Mouse (Mus musculus): ENCODE data around the gene Senp6. TPM values are rescaled to one million over a fixed set of nuclear protein-coding genes. Genes with fewer than 3 reads are reported as not detected.
A peak's percentile ranks its signal among the peaks of the same experiment; 100 is the strongest.
"Not testable (repeated sequence)": the region's sequence is repeated elsewhere in the genome, so short reads cannot be mapped to it uniquely, and the experiment has no call there.

The Senp6 gene
- polyA plus RNA-seq (2012; rRNA removed) (7.6 and 15.2 TPM in 2 replicates), polyA plus RNA-seq (2014; fragmentation: Nextera tagmentation; extraction: Ambion mirVana) (14.6 and 17.1 TPM in 2 replicates)

GRCm38 (mm10) chr9:80066367-80067220 is at the start of gene Senp6:
TSS of gene Senp6 (plus strand) at chr9:80066903.
- H3K27me3 ChIP-seq (ENCODE audit: control insufficient read depth, insufficient read depth, low read length): no peaks in the 10 kb centered on the region
- TF ChIP-seq CTCF (IDR thresholded peaks at IDR 0.05; ENCODE audit: low read depth) (no peak), EP300 (IDR thresholded peaks at IDR 0.05; ENCODE audit: low read depth) (no peak)
- peak within 1 kb of the TSS; percentile 91 for H3K9ac ChIP-seq (replicated peaks)
- peaks cover 7 to 10% of the 10 kb centered on the region in 2 experiments for H3K4me1 ChIP-seq (replicated peaks; ENCODE audit: control insufficient read depth in 2 of 2, insufficient read depth in 2 of 2, low read length in 1 of 2)
- H3K4me2 ChIP-seq (ENCODE audit: low read depth): peak within 1 kb of the TSS; percentile 84
- H3K36me3 ChIP-seq (replicated peaks; ENCODE audit: control insufficient read depth, insufficient read depth, low read depth): no peaks in the 10 kb centered on the region
- peak within 1 kb of the TSS; percentile 79 to 98 for H3K4me3 ChIP-seq (ENCODE audit: insufficient read depth in 1 of 2, low read depth in 2 of 2, low read length in 2 of 2)
- peak within 1 kb of the TSS; percentile 56 for H3K27ac ChIP-seq
- ATAC-seq (ENCODE audit: insufficient read depth) (peak; percentile 81), DNase-seq (ENCODE audit: low read depth in 3 of 3, low spot score in 3 of 3) (peak; percentile 43 to 56 (median 47))
- under 1% methylated on average over 62 of the region's 74 CpGs for WGBS (ENCODE audit: insufficient replicate concordance)
- no peaks in the 10 kb centered on the region for H3K9me3 ChIP-seq (ENCODE audit: control insufficient read depth, low read length)

GRCm38 (mm10) chr9:80020429-80020828 is 46.3 kb upstream of the Senp6 start:
- ATAC-seq (ENCODE audit: insufficient read depth) (no peak), DNase-seq (ENCODE audit: low read depth in 3 of 3, low spot score in 3 of 3) (no peak)
- H3K9ac ChIP-seq (replicated peaks): no peak overlapping the region
- H3K36me3 ChIP-seq (replicated peaks; ENCODE audit: control insufficient read depth, insufficient read depth, low read depth): no peaks in the 10 kb centered on the region
- H3K27me3 ChIP-seq (ENCODE audit: control insufficient read depth, insufficient read depth, low read length): no peaks in the 10 kb centered on the region
- no peaks in the 10 kb centered on the region for H3K4me1 ChIP-seq (replicated peaks; ENCODE audit: control insufficient read depth in 2 of 2, insufficient read depth in 2 of 2, low read length in 1 of 2)
- H3K4me2 ChIP-seq (ENCODE audit: low read depth): no peak overlapping the region
- no peak overlapping the region for H3K4me3 ChIP-seq (ENCODE audit: insufficient read depth in 1 of 2, low read depth in 2 of 2, low read length in 2 of 2)
- H3K9me3 ChIP-seq (ENCODE audit: control insufficient read depth, low read length): no peaks in the 10 kb centered on the region
- H3K27ac ChIP-seq: no peak overlapping the region
- no peak for TF ChIP-seq CTCF (IDR thresholded peaks at IDR 0.05; ENCODE audit: low read depth)
- no peak for TF ChIP-seq EP300 (IDR thresholded peaks at IDR 0.05; ENCODE audit: low read depth)
- 47% methylated on average over 3 of the region's 3 CpGs for WGBS (ENCODE audit: insufficient replicate concordance)

- no peak for ATAC-seq (ENCODE audit: insufficient read depth)
- no peak overlapping the region for H3K4me3 ChIP-seq (ENCODE audit: insufficient read depth in 1 of 2, low read depth in 2 of 2, low read length in 2 of 2)
- no peak overlapping the region for H3K9ac ChIP-seq (replicated peaks)
- H3K36me3 ChIP-seq (replicated peaks; ENCODE audit: control insufficient read depth, insufficient read depth, low read depth): no peaks in the 10 kb centered on the region
- no peaks in the 10 kb centered on the region for H3K9me3 ChIP-seq (ENCODE audit: control insufficient read depth, low read length)
- H3K27me3 ChIP-seq (ENCODE audit: control insufficient read depth, insufficient read depth, low read length): no peaks in the 10 kb centered on the region
- no peak for TF ChIP-seq CTCF (IDR thresholded peaks at IDR 0.05; ENCODE audit: low read depth)
- no peak for TF ChIP-seq EP300 (IDR thresholded peaks at IDR 0.05; ENCODE audit: low read depth)
- H3K4me2 ChIP-seq (ENCODE audit: low read depth): no peak overlapping the region
- H3K4me1 ChIP-seq (replicated peaks; ENCODE audit: control insufficient read depth in 2 of 2, insufficient read depth in 2 of 2, low read length in 1 of 2): no peaks in the 10 kb centered on the region
- H3K27ac ChIP-seq: no peak overlapping the region
- 9% methylated on average over 1 of the region's 1 CpGs for WGBS (ENCODE audit: insufficient replicate concordance)
- DNase-seq (ENCODE audit: low read depth in 3 of 3, low spot score in 3 of 3): no peak
Observed at GRCm38 (mm10) chr9:80021648-80022047, 45.1 kb upstream of the Senp6 start.

- Histone ChIP-seq H3K9ac (replicated peaks) (no peak overlapping the region), H3K36me3 (replicated peaks; ENCODE audit: control insufficient read depth, insufficient read depth, low read depth) (no peaks in the 10 kb centered on the region), H3K9me3 (ENCODE audit: control insufficient read depth, low read length) (no peaks in the 10 kb centered on the region), H3K27me3 (ENCODE audit: control insufficient read depth, insufficient read depth, low read length) (no peaks in the 10 kb centered on the region), H3K4me2 (ENCODE audit: low read depth) (no peak overlapping the region), H3K27ac (no peak overlapping the region), H3K4me3 (ENCODE audit: insufficient read depth in 1 of 2, low read depth in 2 of 2, low read length in 2 of 2) (no peak overlapping the region), H3K4me1 (replicated peaks; ENCODE audit: control insufficient read depth in 2 of 2, insufficient read depth in 2 of 2, low read length in 1 of 2) (no peaks in the 10 kb centered on the region)
- ATAC-seq (ENCODE audit: insufficient read depth) (no peak), DNase-seq (ENCODE audit: low read depth in 3 of 3, low spot score in 3 of 3) (no peak)
- TF ChIP-seq CTCF (IDR thresholded peaks at IDR 0.05; ENCODE audit: low read depth): no peak
- no peak for TF ChIP-seq EP300 (IDR thresholded peaks at IDR 0.05; ENCODE audit: low read depth)
- WGBS (ENCODE audit: insufficient replicate concordance): 56% methylated on average over 8 of the region's 8 CpGs
Observed at GRCm38 (mm10) chr9:80022821-80023220, 43.9 kb upstream of the Senp6 start.

GRCm38 (mm10) chr9:80025347-80025746 is 41.4 kb upstream of the Senp6 start:
- not testable (repeated sequence) for H3K27me3 ChIP-seq (ENCODE audit: control insufficient read depth, insufficient read depth, low read length); ATAC-seq (ENCODE audit: insufficient read depth); H3K4me3 ChIP-seq (ENCODE audit: insufficient read depth in 1 of 2, low read depth in 2 of 2, low read length in 2 of 2); H3K9ac ChIP-seq (replicated peaks); DNase-seq (ENCODE audit: low read depth in 3 of 3, low spot score in 3 of 3); H3K4me1 ChIP-seq (replicated peaks; ENCODE audit: control insufficient read depth in 2 of 2, insufficient read depth in 2 of 2, low read length in 1 of 2); H3K4me2 ChIP-seq (ENCODE audit: low read depth); H3K27ac ChIP-seq; H3K9me3 ChIP-seq (ENCODE audit: control insufficient read depth, low read length); H3K36me3 ChIP-seq (replicated peaks; ENCODE audit: control insufficient read depth, insufficient read depth, low read depth)
- WGBS (ENCODE audit: insufficient replicate concordance): 65% methylated on average over 5 of the region's 5 CpGs

All from liver, embryonic 14.5 days (tissue).